31 mouse cellular contexts compared by ENCODE assay signal in genomic region chr7:64989406-64989805, GRCm38 (mm10).
"Had no signal": no experiment of that assay in that cellular context is flagged by ENCODE, and none has a peak within 500 bp of the region (broad histone marks: within the 10 kb centered on the region; RNA-seq: fewer than 3 reads in every experiment).

No protein-coding gene starts in this region.

- DNase-seq: heart, postnatal 10 days; heart, postnatal 14 days; heart, postnatal 36 days; heart, postnatal 4 days; kidney, adult 11 months; kidney, adult 18-20 months; kidney, adult 8-10 months; kidney, adult 9 months; kidney, postnatal 14 days; kidney, postnatal 25 days; layer of hippocampus, adult 9-11 months; layer of hippocampus, postnatal 36 days had no signal

- ATAC-seq: hindbrain, embryonic 16.5 days; hindbrain, postnatal 0 days; inflammation-experienced regulatory T-cells, adult 6 months; intestine, embryonic 15.5 days; intestine, embryonic 16.5 days; intestine, postnatal 0 days had no signal

- H3K27ac ChIP-seq: heart, embryonic 10.5 days; heart, embryonic 13.5 days; heart, embryonic 15.5 days; hindbrain, embryonic 10.5 days; hindbrain, embryonic 12.5 days; hindbrain, embryonic 13.5 days; hindbrain, embryonic 14.5 days; hindbrain, embryonic 15.5 days; hindbrain, postnatal 0 days; intestine, embryonic 15.5 days; kidney, embryonic 15.5 days; layer of hippocampus, adult 2 months; left cerebral cortex, adult 2 months had no signal

- H3K27me3 ChIP-seq: heart, embryonic 12.5 days; heart, embryonic 13.5 days; heart, embryonic 15.5 days; hindbrain, embryonic 12.5 days; hindbrain, embryonic 13.5 days; hindbrain, embryonic 15.5 days; intestine, embryonic 15.5 days; kidney, embryonic 15.5 days had no signal

- H3K4me2 ChIP-seq: heart, embryonic 11.5 days; heart, embryonic 12.5 days; heart, embryonic 13.5 days; heart, embryonic 15.5 days; hindbrain, embryonic 12.5 days; hindbrain, embryonic 13.5 days; hindbrain, embryonic 14.5 days; hindbrain, embryonic 15.5 days; intestine, embryonic 15.5 days; kidney, embryonic 15.5 days had no signal

- H3K4me1 ChIP-seq: heart, embryonic 10.5 days; heart, embryonic 12.5 days; heart, embryonic 13.5 days; heart, embryonic 15.5 days; hindbrain, embryonic 10.5 days; hindbrain, embryonic 12.5 days; intestine, embryonic 15.5 days had no signal

- H3K9ac ChIP-seq: heart, embryonic 12.5 days; heart, embryonic 13.5 days; heart, embryonic 15.5 days; hindbrain, embryonic 12.5 days; hindbrain, embryonic 13.5 days; hindbrain, embryonic 14.5 days; hindbrain, embryonic 15.5 days; intestine, embryonic 15.5 days; kidney, embryonic 15.5 days had no signal

- H3K9me3 ChIP-seq: heart, embryonic 10.5 days; heart, embryonic 12.5 days; heart, embryonic 13.5 days; heart, embryonic 15.5 days; hindbrain, embryonic 10.5 days; hindbrain, embryonic 12.5 days; hindbrain, embryonic 13.5 days; hindbrain, embryonic 15.5 days; intestine, embryonic 15.5 days; kidney, embryonic 15.5 days had no signal

- H3K36me3 ChIP-seq: heart, embryonic 10.5 days; heart, embryonic 12.5 days; heart, embryonic 13.5 days; heart, embryonic 15.5 days; hindbrain, embryonic 10.5 days; hindbrain, embryonic 12.5 days; hindbrain, embryonic 13.5 days; hindbrain, embryonic 15.5 days; intestine, embryonic 15.5 days; kidney, embryonic 15.5 days had no signal

- H3K4me3 ChIP-seq: heart, embryonic 10.5 days; heart, embryonic 12.5 days; heart, embryonic 13.5 days; heart, embryonic 15.5 days; hindbrain, embryonic 10.5 days; hindbrain, embryonic 12.5 days; hindbrain, embryonic 13.5 days; hindbrain, embryonic 15.5 days; intestine, embryonic 15.5 days; kidney, embryonic 15.5 days; layer of hippocampus, adult 2 months; left cerebral cortex, adult 2 months had no signal
